Mouse (Mus musculus) kidney, embryonic 16.5 days (tissue): ENCODE measurements around the gene Ola1. TPM values are rescaled to one million over a fixed set of nuclear protein-coding genes. Genes with fewer than 3 reads are reported as not detected.

Source experiments
- ATAC-seq: fragments of 200-750 bp; cut with Nextera tagmentation; 2 replicates; pipeline ENCODE4 v1.8.0; 2017; ENCODE audit warnings: moderate TSS enrichment; ENCODE audit not compliant: low FRiP score, low TSS enrichment
- H3K27ac ChIP-seq: fragments of 300-500 bp; sonication (generic); 2 replicates; pipeline ENCODE4 v1.5.1; 2014; ENCODE audit warnings: low read length
- H3K27me3 ChIP-seq: fragments of 300-500 bp; sonication (generic); 2 replicates; pipeline ENCODE4 v1.6.1; 2014; ENCODE audit warnings: low read length, control low read depth, mixed read lengths; ENCODE audit not compliant: insufficient read depth
- H3K36me3 ChIP-seq: fragments of 300-500 bp; sonication (generic); 2 replicates; pipeline ENCODE4 v1.6.1; 2014; ENCODE audit warnings: low read length, control low read depth, mixed read lengths; ENCODE audit not compliant: insufficient read depth
- H3K4me1 ChIP-seq: fragments of 300-500 bp; sonication (generic); 2 replicates; pipeline ENCODE4 v1.6.1; 2014; ENCODE audit warnings: low read length, control low read depth, mixed read lengths; ENCODE audit not compliant: insufficient read depth
- H3K4me2 ChIP-seq: fragments of 300-500 bp; sonication (generic); replicated peaks from 2 replicates; pipeline ENCODE4 v1.6.1; 2014; ENCODE audit warnings: low read depth, low read length
- H3K4me3 ChIP-seq: fragments of 300-500 bp; sonication (generic); 2 replicates; pipeline ENCODE4 v1.5.1; 2014; ENCODE audit warnings: mild to moderate bottlenecking, low read length
- H3K9ac ChIP-seq: fragments of 300-500 bp; sonication (generic); replicated peaks from 2 replicates; pipeline ENCODE4 v1.6.1; 2014; ENCODE audit warnings: low read length
- H3K9me3 ChIP-seq: fragments of 300-500 bp; sonication (generic); 2 replicates; pipeline ENCODE4 v1.6.1; 2016; ENCODE audit warnings: low read length, control low read depth
- WGBS: fragments of 180-500 bp; shearing (Covaris S2); extraction: QIAGEN DNeasy Blood & Tissue Kit; methylation state at CpG from one replicate; pipeline ENCODE4 v1.1.7; 2014; 5-methylcytosine and 5-hydroxymethylcytosine counted together
- polyA plus RNA-seq: library from polyadenylated mRNA; unstranded; fragments of >200 nt; fragmentation: Nextera tagmentation; extraction: Ambion mirVana; gene quantifications from 2 replicates; pipeline ENCODE4 v1.2.1, GENCODE M21; 2015

The Ola1 gene
- polyA plus RNA-seq, 1 experiment from 2014 or later, result 79.4 TPM

DNA sequence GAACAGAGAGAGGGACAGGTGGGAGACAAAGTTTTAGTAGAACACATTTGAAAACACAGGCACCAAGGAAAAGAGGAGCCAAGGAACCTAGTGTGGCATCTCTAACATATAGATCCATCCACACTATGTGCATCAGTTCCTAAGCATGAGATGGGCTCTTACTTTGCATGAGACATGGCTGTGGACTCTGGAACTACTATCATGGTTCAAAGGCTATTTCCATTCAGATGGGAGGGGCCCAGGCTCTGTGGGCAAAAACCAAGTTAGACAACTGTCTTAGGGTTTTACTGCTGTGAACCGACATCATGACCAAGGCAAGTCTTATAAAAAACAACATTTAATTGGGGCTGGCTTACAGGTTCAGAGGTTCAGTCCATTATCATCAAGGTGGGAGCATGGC, 160.4 kb downstream of the Ola1 start:
- Histone ChIP-seq H3K9me3 (no peaks in the 10 kb centered on the region), H3K36me3 (no peaks in the 10 kb centered on the region), H3K4me3 (no peak overlapping the region), H3K9ac (no peak overlapping the region), H3K4me2 (no peak overlapping the region), H3K4me1 (no peaks in the 10 kb centered on the region; the same call in 1 of the 2 replicates), H3K27me3 (no peaks in the 10 kb centered on the region), H3K27ac (no peak overlapping the region)
- WGBS, result 79% methylated on average over 1 of the region's 1 CpGs
- ATAC-seq, result no peak

GRCm38 (mm10) chr2:73057589-73057988, 161.1 kb downstream of the Ola1 start:
- ATAC-seq, result no peak
- 91% methylated on average over 2 of the region's 2 CpGs for WGBS
- Histone ChIP-seq H3K4me2 (no peak overlapping the region), H3K27ac (no peak overlapping the region), H3K4me3 (no peak overlapping the region), H3K27me3 (no peaks in the 10 kb centered on the region), H3K9me3 (0 out of 2 replicates have a peak, but pooled peaks cover 4% of the 10 kb centered on the region), H3K9ac (no peak overlapping the region), H3K4me1 (no peaks in the 10 kb centered on the region; the same call in 1 of the 2 replicates), H3K36me3 (no peaks in the 10 kb centered on the region)

DNA sequence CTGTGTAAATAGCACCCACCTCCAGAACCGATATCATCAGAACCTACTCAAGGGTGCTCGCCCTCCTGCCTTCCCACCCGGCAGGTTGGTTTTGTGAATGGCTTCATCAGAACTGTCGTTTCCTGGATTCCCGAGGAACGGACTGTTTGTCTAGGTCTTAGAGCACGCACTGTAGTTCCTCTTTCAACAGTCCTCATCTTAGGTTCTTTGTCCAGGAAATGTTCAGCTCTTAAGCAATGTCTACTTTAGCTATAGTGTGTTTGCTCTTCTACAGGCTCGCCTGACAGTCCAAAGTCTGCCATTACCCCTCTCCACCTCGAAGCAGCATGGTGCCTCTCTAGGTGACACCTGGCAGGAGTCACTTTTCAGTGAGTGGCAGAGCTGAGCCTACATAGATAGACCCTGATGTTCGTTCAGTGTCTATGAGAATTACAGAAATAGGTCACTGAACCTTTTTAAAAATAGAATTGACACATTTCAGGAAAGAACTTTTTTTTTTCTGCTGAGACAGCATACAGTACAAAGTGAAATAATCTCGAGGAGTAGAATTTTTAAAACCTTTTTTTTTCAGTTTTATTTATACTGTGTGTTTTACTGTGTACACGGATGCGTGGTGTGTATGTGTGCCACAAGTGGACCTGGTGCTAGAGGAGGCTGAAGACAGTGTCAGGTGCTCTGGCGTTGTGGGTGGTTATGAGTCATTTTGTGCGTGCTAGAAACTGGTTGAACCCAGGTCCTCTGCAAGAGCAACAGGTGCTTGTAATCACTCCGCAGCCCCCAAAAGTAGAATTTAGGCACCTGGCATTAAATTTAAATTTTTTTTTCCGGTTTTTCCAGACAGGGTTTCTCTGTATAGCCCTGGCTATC, 162.4 kb downstream of the Ola1 start:
- H3K36me3 ChIP-seq, result no peaks in the 10 kb centered on the region
- H3K4me1 ChIP-seq, result no peaks in the 10 kb centered on the region; the same call in 1 of the 2 replicates
- H3K9ac ChIP-seq, result no peak overlapping the region
- no peak overlapping the region for H3K4me2 ChIP-seq
- no peak overlapping the region for H3K27ac ChIP-seq
- WGBS, result 83% methylated on average over 17 of the region's 17 CpGs
- H3K4me3 ChIP-seq, result no peak overlapping the region
- no peak for ATAC-seq
- H3K9me3 ChIP-seq, result 0 out of 2 replicates have a peak, but pooled peaks cover 4% of the 10 kb centered on the region
- H3K27me3 ChIP-seq, result no peaks in the 10 kb centered on the region

DNA sequence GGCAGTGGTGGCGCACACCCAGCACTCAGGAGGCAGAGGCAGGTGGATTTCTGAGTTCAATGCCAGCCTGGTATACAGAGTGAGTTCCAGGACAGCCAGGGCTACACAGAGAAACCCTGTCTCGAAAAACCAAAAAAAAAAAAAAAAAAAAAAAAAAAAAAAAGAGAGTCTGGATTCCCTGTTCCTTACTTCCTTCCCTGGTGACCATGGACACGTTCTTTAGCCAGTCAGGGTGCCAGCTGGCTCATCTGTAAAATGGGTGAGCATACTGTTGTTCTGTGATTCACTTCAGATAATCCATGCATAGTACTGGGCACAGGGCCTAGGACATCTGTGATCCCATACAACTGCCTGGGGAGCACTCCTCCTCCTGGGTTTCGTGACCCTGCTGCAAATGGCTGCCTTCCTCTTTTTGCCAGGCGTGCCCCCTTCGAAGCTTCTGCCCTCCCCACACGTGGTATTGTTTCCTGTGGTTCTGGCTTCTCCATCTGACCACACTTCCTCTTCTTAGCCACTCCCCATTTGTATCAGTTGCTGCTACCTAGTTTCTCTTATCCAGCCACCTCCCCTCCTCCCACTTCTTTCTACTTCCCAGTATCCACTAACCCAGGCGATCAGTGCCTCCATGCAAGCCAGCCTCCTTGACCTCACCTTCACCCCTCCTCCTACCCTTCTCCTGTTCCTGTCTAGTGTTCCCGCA, 164.8 kb downstream of the Ola1 start:
- Histone ChIP-seq H3K4me2 (no peak overlapping the region), H3K9me3 (0 out of 2 replicates have a peak, but pooled peaks cover 4% of the 10 kb centered on the region)
- WGBS, result 83% methylated on average over 8 of the region's 9 CpGs

DNA sequence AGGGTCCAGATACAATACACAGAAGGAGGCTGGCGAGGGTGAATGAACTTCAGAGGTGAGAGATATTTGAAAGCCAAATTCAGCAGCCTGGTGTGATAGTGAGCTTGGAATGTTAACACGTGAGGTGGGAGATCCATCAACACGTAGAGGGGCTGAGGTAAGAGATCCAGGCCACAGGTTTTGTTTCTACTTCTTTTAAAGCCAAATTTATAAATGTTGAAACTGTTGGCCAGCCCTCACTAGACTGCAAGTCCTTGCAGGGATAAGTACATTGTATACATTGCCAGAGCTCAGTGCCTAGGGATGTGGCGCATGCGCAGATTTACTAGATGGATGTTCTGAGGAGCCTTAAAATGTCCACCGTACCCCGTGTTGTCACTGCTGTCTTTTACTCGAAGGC, 168.3 kb downstream of the Ola1 start:
- Histone ChIP-seq H3K27ac (no peak overlapping the region), H3K4me1 (no peaks in the 10 kb centered on the region), H3K36me3 (no peaks in the 10 kb centered on the region), H3K4me3 (no peak overlapping the region), H3K27me3 (no peaks in the 10 kb centered on the region), H3K9ac (no peak overlapping the region), H3K4me2 (no peak overlapping the region), H3K9me3 (0 out of 2 replicates have a peak, but pooled peaks cover 4% of the 10 kb centered on the region)
- 92% methylated on average over 8 of the region's 8 CpGs for WGBS
- ATAC-seq, result no peak

More for the DNA sequence above, 164.8 kb downstream of the Ola1 start:
- H3K36me3 ChIP-seq, result no peaks in the 10 kb centered on the region
- no peaks in the 10 kb centered on the region for H3K4me1 ChIP-seq
- no peaks in the 10 kb centered on the region for H3K27me3 ChIP-seq
- no peak overlapping the region for H3K4me3 ChIP-seq
- ATAC-seq, result no peak
- H3K9ac ChIP-seq, result no peak overlapping the region
- H3K27ac ChIP-seq, result no peak overlapping the region

DNA sequence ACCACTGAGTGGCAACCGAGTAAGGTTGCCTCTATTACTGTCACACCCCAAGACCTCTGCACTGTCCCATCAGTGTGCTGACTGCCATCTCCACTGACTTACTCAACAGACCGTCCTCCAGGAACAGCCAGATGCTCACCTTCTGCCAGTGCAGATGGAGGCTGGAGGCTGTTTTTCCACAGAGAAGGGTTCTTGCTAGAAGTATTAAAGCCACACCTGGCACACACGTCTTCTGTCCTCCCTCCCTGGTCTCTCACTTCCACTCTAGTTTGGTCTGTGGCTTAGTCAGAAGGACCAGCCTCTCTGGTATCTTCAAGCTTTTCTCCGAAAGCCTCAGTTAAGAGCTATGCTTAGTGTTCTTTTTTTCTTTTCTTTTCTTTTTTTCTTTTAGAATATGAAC, 168.7 kb downstream of the Ola1 start:
- Histone ChIP-seq H3K27me3 (no peaks in the 10 kb centered on the region), H3K9ac (no peak overlapping the region), H3K9me3 (0 out of 2 replicates have a peak, but pooled peaks cover 4% of the 10 kb centered on the region), H3K4me1 (no peaks in the 10 kb centered on the region), H3K36me3 (no peaks in the 10 kb centered on the region), H3K27ac (no peak overlapping the region), H3K4me3 (no peak overlapping the region), H3K4me2 (no peak overlapping the region)
- ATAC-seq, result no peak
- WGBS, result 84% methylated on average over 4 of the region's 4 CpGs

GRCm38 (mm10) chr2:73049001-73049684, 169.6 kb downstream of the Ola1 start:
- Histone ChIP-seq H3K27me3 (no peaks in the 10 kb centered on the region), H3K27ac (no peak overlapping the region), H3K9ac (no peak overlapping the region), H3K9me3 (0 out of 2 replicates have a peak, but pooled peaks cover 4% of the 10 kb centered on the region), H3K4me3 (no peak overlapping the region), H3K4me1 (no peaks in the 10 kb centered on the region), H3K4me2 (no peak overlapping the region), H3K36me3 (no peaks in the 10 kb centered on the region)
- no peak for ATAC-seq
- 65% methylated on average over 6 of the region's 6 CpGs for WGBS

- H3K9me3 ChIP-seq, result no peaks in the 10 kb centered on the region
- H3K27ac ChIP-seq, result peak overlapping the region; percentile 73
- no peak overlapping the region for H3K4me2 ChIP-seq
- no peaks in the 10 kb centered on the region for H3K4me1 ChIP-seq
- H3K36me3 ChIP-seq, result no peaks in the 10 kb centered on the region
- no peak overlapping the region for H3K4me3 ChIP-seq
- H3K27me3 ChIP-seq, result no peaks in the 10 kb centered on the region
- H3K9ac ChIP-seq, result no peak overlapping the region
- 0 out of 2 replicates have a peak, but pooled peaks have one; percentile 65 for ATAC-seq
- WGBS, result 80% methylated on average over 24 of the region's 24 CpGs
Observed at GRCm38 (mm10) chr2:73047061-73047741, 171.5 kb downstream of the Ola1 start.

DNA sequence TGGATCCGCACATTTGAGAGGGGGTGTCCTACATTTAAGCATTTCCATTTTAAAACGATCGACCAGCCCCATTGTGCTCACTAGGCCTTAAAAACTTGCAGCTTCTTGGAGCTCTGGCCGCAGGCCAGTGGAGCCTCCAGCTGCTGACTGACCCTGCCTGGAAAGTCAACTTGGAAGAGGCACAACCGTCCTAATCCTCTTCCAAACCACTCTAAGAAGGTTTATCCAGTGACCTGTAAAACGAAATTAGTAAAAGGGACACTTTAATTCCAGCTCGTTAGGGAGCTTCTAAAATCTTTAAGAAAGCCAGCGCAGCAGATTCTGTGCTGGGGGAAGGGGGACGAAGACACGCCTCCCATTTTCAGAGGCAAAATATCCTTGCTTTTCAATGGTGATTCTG, 172.1 kb downstream of the Ola1 start:
- Histone ChIP-seq H3K9ac (no peak overlapping the region), H3K9me3 (no peaks in the 10 kb centered on the region), H3K4me1 (no peaks in the 10 kb centered on the region), H3K36me3 (no peaks in the 10 kb centered on the region), H3K27ac (peak overlapping the region; percentile 73), H3K27me3 (no peaks in the 10 kb centered on the region), H3K4me3 (no peak overlapping the region), H3K4me2 (no peak overlapping the region)
- WGBS, result 62% methylated on average over 10 of the region's 10 CpGs
- ATAC-seq, result no peak
